Mouse (Mus musculus) heart, postnatal 36 days (tissue): ENCODE measurements around the gene Nf1. TPM values are rescaled to one million over a fixed set of nuclear protein-coding genes. Genes with fewer than 3 reads are reported as not detected.

Experiments
- DNase-seq, 2 experiments: peaks; one replicate each; pipeline ENCODE4 v3.0.0; 2021 to 2022
- intact Hi-C: fragments of 180-260 bp; cut with DNase I; formaldehyde crosslinking; loops from one replicate; pipeline ENCODE4 v1.15.1; 2025
- total RNA-seq, 2 experiments: library from RNA; stranded (reverse); gene quantifications; 2 replicates each; pipeline ENCODE4 v1.2.3; 2021

Gene Nf1
- total RNA-seq, 2 experiments from 2014 or later: 28.4 to 33.8 TPM

DNA sequence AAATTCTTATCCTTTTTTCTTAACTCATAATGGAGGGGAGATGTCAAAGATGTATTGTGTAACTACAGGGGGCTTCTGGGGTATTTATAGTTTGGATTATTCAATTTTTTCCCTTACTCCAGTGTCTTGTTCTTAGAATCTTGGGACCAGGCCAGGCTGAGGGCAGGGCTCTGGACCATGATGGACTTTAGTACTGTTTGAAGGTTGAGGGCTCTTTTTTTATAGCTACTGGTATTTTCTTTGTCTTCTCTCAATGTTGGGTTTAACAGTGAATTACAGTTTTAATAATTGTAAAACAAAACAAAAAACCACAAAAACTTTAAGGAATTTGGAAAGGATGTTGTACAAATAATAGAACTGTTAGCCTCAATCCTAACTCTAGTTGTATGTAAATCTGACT lies 113.5 kb downstream of the Nf1 start:
- no peak for DNase-seq
- intact Hi-C loops: no loop called here

GRCm38 (mm10) chr11:79457928-79458327 lies 118.4 kb downstream of the Nf1 start:
- intact Hi-C loops: no loop called here
- DNase-seq: no peak

GRCm38 (mm10) chr11:79459846-79460245 lies 120.4 kb downstream of the Nf1 start:
- no peak for DNase-seq
- intact Hi-C loops: no loop called here

GRCm38 (mm10) chr11:79460756-79461450 lies 121.4 kb downstream of the Nf1 start:
- intact Hi-C loops: no loop called here
- DNase-seq: no peak

DNA sequence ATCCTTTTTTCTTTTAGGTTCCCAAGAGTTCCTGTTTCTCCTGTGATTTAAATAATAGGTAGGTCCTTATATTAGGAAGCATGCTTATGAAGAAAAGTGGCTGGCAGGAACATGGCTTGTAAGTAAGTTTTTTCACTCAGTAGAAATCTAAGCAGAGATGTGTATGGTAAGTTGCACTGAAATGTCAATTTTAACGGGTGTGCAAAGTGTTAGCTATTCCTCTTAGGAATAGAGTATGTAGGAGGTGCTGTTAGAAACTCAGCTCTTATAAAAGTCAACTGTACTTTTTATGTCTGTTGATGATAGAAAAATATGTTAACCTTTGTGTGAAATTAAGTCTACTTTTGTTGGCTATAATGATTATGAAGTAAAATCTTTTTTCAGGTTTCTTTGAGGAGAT lies 128.6 kb downstream of the Nf1 start:
- no peak for DNase-seq
- intact Hi-C loops: no loop called here

GRCm38 (mm10) chr11:79483392-79483791 lies 143.9 kb downstream of the Nf1 start:
- no peak for DNase-seq
- intact Hi-C loops: no loop called here

DNA sequence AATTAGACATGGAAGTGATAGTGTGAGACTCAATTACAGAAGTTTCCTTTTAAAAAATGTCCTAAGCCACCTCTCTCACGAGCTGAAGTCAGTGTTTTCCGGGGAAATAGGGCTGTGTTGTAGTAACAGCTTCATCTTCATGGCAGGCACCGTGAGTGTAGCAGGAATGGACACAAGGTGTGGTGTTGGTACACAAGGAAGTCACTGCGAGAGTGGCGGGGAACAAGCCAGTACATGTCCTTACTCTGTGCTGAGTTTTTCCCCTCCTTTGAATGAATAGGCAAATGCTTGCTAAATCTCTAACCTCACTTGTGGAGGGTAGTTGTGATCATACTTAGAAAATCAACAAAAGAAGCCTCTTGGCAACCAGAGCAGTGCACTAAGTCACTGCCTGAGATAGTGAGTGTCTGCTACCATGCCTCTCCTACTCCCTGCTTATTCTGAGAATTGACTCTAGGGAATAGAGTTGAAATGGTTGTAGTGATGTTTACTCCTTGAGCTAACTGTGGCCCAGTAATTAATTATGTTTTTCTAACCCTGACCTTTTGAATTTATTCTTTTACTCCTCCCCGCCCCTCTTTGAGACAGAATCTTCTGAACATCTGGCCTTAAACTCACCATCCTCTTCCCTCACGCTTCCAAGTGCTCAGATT lies 144.5 kb downstream of the Nf1 start:
- no peak for DNase-seq
- intact Hi-C loops: no loop called here

GRCm38 (mm10) chr11:79484721-79485120 lies 145.2 kb downstream of the Nf1 start:
- intact Hi-C loops: no loop called here

DNA sequence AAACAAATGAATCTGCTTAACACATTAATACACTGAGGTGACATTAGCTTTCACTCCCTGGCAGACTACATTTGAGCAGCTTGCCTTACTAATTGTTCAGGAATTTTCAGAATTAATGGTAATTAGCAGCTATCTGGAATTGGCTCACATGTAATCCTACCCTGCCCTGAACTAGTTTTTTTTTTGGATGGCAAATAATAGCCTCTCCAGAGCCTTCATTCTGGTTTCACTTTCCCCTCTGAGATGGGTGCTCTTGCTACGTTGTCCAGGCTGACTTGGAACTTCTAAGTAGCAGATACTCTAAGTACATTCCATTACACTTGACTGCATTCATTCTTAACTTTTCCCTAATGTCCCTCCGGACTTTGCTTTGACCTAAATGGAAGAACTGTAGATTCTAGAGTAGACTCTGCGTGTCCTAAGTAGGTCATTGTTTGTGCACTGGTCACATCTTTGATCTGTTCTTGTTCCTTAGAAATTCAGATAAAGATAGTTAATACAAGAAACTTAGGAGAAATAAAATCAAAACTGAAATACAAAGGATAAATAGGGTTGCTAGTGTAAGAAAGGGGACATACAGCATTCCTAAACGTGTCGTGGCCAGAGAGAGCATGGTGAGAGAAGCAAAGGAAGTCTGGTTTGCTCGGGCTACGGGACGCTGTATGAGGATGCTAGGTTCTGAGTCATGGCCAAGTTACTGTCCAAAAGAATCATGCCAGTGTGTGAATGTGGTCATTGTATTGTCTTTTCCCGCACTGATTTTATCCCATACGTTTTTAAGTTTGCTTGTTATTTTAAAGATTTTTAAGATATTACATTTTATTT lies 155.7 kb downstream of the Nf1 start:
- no peak for DNase-seq
- intact Hi-C loops: no loop called here

More at GRCm38 (mm10) chr11:79484721-79485120, 145.2 kb downstream of the Nf1 start:
- DNase-seq: no peak

DNA sequence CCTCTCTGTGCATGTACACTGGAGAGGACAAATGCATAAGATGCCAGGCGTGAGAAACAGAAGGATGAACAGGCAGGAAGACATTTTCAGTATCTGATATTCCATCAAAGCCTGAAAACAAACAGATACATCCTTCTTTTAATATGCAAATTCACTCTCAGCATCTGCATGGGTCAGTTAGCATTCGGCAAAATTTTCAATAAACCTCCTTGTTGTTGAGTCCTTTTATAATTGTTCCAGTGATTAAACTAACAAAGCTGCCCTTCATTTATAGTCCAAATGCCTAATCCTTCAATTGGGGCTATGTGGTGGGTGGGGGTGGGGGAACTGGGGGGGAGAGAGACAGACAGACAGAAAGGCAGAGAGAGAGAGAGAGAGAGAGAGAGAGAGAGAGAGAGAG lies 163.4 kb downstream of the Nf1 start:
- intact Hi-C loops: no loop called here
- no peak for DNase-seq

DNA sequence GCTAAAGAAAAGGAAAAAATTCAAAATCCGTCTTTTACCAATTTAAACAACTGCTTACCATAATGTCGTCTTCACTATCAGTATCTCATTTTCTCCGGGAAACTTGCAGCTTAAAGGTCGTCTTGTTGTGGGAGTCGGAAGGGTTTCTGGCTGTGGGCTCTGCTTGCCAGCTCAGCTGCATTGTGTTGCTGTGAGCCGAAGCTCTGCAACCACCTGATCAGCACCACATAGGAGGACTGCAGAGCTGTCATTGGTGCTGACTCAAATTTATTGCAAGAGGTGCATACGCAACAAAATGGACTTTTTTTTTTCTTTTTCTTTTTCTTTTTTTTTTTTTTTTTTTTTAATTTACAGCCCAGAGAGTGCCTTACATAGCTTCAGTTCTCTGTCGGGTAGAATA lies 164.4 kb downstream of the Nf1 start, which contains the start of gene Omg:
TSS of gene Omg (minus strand) at position 240 of the 400 bp plus-strand sequence.
- DNase-seq: no peak
- intact Hi-C loops: no loop called here

- intact Hi-C loops: no loop called here
- no peak for DNase-seq
These were observed 165.0 kb downstream of the Nf1 start for GRCm38 (mm10) chr11:79504506-79504905.

DNA sequence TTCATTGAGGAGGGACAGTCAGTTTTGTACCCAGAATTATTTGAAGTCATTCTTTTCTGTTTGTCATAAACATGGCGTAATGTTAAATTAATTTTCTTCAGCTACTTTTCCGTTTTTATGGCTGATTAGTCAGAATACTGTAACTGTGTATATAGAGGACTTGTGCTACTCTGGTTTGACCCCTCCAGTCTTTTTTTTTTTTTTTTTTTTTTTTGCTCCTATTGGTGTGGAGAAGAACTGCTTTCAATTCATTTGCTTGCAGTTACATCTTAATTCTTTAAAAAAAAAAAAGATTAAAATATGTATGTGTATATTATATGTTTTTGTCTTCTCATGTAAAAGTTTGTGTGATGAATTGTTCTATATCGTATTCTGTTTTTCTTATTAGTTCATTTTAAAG lies 172.5 kb downstream of the Nf1 start:
- intact Hi-C loops: no loop called here
- no peak for DNase-seq

- no peak for DNase-seq
- intact Hi-C loops: no loop called here
These were observed 175.8 kb downstream of the Nf1 start for GRCm38 (mm10) chr11:79515331-79515730.

- DNase-seq: no peak
- intact Hi-C loops: no loop called here
These were observed 176.3 kb downstream of the Nf1 start for GRCm38 (mm10) chr11:79515798-79516197.

DNA sequence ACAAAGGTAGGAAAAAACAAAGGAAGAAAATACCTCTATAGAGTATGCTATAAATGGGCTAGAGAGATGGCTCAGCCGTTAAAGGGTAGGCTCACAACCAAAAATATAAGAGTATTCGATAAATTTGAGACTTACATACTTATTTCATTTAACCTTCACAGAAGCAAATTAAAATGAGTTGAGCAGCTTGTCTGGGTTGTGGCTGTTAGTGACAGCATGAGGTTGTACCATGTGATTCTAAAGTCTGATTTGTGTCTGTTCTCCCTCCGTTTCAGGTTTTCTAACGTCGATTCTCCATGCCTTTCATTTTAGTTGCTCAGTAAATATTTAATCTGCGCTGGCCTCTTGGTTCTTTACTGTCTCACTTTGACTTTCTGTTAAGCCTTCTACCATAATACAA lies 179.8 kb downstream of the Nf1 start:
- intact Hi-C loops: no loop called here
- DNase-seq: no peak

- no peak for DNase-seq
- intact Hi-C loops: no loop called here
These were observed 180.4 kb downstream of the Nf1 start for GRCm38 (mm10) chr11:79519878-79520291.

- intact Hi-C loops: no loop called here
- DNase-seq: no peak
These were observed 181.3 kb downstream of the Nf1 start for GRCm38 (mm10) chr11:79520772-79521171.

DNA sequence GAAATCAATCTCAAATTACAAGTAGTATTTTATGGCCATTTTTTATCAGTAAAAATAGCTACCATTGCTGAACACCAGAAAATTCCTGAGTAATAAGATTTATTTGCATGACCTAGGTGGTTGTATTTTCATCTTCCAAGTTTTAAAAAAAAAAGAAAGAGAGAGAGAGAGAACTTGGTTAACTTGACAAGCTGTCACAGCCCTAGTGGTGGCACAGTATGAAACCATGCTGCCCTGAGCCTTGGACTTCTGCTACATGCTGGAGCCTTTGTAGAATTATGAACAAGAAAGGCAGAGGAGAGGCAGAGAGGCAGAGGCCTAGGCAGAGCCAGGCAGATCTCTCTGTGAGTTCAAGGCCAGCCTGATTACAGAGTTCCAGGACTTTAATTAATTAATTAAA lies 182.4 kb downstream of the Nf1 start:
- no peak for DNase-seq
- intact Hi-C loops: no loop called here

DNA sequence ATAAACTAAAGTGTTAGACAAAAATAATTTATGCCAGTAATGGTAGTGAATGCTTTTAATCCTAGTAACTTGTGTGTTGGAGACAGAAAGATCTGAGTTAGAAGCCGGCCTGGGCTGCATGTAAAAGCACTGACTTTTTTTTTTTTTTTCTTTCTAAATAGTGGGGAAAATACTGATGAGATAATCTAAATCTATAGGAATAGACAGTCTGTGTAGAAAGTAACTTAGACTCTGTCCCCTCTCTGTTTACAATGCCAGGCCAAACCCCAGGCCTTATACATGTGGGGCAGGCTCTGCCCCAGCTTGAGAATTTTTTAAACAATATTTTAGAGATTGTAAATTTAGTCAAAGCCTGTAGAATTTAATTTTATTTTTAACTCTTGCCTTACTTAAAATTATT lies 183.5 kb downstream of the Nf1 start:
- intact Hi-C loops: no loop called here
- DNase-seq: no peak

GRCm38 (mm10) chr11:79523560-79524309 lies 184.2 kb downstream of the Nf1 start, which contains the start of gene Evi2b:
Gene Evi2b (minus strand): TSS chr11:79523762.
- intact Hi-C loops: no loop called here
- DNase-seq: no peak
